Mouse (Mus musculus) skeletal muscle tissue, adult 2 months (tissue): ENCODE measurements around the gene Usp30.

Source experiments
- DNase-seq: peaks from one replicate; pipeline ENCODE4 v3.0.0-alpha.2; 2012; ENCODE audit warnings: low read depth, low spot score

Gene Usp30

GRCm38 (mm10) chr5:114127374-114128349, 62.4 kb downstream of the Usp30 start, which contains the start of gene Alkbh2:
Gene Alkbh2, minus strand, starts transcription at chr5:114128218.
- no peak for DNase-seq

DNA sequence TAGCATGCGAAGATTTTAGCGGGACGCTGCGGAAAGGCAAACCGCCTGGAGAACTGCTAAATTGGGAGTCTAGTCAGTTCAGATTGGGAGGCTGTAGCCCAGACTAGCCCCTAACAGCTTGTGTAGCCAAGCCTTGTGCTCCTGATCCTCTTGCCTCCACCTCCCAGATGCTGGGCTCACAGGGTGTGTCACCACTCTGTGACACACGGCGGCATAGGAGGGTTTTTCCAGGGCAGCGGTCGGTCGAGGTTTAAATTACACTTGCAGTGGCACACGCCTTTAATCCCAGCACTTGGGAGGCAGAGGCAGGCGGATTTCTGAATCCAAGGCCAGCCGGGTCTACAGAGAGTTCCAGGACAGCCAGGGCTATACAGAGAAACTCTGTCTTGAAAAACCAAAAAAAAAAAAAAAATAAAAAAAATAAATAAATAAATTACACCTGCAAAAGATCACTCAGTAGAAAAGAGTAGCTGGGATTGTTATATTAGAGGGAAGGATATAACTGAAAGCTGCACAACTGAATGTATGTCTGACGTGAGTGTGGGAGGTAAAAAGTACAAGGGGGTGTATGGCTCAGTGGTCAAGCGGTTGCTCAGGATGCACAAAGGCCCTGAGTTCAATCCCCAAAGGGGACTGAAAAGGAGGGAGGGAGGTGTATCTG, 64.4 kb downstream of the Usp30 start:
- DNase-seq, result no peak

DNA sequence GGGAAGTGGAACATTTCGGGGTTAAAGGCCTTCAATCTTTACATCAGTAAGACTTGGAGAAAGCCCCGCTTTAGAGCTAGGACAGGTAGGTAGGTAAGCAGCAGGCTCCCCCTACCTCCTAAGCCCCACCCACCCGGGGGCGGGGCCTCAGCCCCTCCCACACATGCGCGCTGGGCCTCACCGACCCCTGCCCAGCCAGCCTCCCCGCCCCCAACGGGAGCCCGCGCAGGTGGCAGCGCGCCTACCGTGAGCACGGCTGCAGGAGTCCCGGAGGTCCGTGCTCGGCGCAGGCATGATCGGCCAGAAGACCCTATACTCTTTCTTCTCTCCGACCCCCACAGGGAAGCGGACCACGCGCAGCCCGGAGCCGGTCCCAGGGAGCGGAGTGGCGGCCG, 64.9 kb downstream of the Usp30 start, which contains the start of gene Ung:
TSS of gene Ung (plus strand) at position 176 of the 395 bp plus-strand sequence.
- DNase-seq, result no peak

- peak; percentile 85 for DNase-seq
Observed at GRCm38 (mm10) chr5:114130698-114131520, 65.6 kb downstream of the Usp30 start.

- peak; percentile 75 for DNase-seq
Observed at GRCm38 (mm10) chr5:114131521-114131840, 66.2 kb downstream of the Usp30 start.

DNA sequence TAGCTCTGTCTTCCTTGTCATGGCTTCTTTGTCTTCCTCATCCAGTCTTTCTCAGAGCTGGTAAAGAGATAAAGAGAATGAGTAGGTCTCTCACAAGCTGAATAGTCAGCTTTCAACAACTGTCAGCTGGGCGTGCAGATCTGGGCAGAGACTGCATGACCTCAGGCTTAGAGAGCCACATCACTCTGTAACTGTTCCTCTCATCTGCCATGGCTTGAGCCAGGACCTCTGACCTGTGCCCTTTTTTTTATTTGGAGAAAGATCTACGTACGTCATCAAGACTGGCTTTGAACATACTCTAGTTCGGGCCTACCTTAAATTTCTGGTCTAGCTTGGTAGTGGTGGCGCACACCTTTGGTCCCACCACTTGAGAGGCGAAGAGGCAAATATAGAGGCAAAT, 67.6 kb downstream of the Usp30 start:
- no peak for DNase-seq

- no peak for DNase-seq
Observed at GRCm38 (mm10) chr5:114134091-114134534, 68.9 kb downstream of the Usp30 start.

DNA sequence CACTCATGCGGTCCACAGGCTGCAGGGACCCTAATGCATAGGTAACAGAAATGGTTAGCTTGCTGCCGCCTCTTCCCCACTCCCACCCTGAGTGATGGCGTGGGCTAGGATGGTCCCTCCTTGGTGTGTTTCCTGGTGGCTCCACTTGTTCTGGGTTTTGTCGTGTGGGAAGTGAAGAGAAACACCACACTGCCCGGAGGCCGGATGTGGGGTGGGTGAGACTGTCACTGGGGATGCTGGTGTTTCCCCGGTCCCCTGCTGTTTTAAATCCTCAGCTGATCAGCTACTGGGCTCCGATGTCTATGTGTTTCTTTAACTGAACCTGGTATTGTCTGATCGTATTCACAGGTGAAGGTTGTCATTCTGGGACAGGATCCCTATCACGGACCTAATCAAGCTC, 70.3 kb downstream of the Usp30 start:
- no peak for DNase-seq

GRCm38 (mm10) chr5:114137481-114138276, 72.4 kb downstream of the Usp30 start:
- DNase-seq, result no peak

DNA sequence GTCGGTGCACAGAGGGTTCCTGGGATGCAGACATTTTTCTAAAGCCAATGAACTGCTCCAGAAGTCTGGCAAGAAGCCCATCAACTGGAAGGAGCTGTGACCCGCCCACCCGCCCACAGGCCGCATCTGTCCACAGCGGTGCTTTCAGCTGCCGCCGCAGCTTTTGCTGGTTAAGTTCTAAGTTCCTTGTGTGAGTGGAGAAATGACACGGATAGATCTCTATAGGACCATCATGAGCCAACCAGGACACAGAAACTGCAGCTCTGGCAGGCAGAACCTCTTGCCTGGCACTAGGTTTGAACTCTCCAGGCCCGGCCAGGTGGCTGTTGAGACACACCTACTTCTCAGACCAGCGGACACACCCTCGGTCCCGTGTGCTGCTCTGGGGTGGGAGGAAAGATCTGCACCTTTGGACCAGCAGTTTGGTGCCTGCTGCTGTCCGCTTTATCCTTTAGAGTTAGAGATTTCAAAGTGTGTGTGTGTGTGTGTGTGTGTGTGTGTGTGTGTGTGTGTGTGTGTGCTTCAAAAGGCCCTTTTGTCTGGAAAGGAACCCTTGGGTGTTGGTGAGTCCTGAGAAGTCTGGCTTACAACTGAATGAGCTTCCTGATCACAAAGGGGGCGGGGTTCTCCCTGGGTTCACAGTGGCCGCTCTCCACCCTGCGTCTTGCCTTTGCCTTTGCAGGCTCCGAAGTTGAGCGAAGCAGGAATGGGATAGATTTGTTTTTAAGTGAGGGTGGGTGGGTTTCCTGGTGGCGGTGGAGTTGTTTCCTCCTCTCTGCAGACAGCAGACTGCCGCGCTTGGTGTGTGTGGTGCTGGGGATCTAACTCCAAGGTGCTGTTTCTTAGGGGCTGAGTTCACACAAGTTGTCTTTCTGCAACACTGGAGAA, 73.3 kb downstream of the Usp30 start:
- DNase-seq, result no peak

DNA sequence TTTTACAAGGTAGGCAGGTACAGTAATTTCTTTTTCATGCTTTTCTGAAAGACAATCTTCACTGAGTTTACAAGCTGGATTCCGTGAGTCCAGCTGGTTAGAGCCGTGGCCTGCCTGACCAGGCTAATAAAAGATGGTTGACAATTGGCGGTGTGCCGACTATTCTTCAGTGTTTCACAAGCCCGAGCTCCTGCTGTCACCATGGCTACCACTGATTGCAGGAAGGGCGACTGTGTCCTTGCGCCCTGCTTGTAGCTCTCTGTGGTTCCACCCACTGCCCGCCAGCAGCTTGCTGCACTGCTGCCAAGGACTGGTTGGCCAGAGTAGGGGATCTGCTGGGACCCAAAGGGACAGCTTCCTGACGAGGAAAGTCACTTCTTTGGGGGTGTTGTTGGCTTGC, 73.9 kb downstream of the Usp30 start:
- peak; percentile 78 for DNase-seq

DNA sequence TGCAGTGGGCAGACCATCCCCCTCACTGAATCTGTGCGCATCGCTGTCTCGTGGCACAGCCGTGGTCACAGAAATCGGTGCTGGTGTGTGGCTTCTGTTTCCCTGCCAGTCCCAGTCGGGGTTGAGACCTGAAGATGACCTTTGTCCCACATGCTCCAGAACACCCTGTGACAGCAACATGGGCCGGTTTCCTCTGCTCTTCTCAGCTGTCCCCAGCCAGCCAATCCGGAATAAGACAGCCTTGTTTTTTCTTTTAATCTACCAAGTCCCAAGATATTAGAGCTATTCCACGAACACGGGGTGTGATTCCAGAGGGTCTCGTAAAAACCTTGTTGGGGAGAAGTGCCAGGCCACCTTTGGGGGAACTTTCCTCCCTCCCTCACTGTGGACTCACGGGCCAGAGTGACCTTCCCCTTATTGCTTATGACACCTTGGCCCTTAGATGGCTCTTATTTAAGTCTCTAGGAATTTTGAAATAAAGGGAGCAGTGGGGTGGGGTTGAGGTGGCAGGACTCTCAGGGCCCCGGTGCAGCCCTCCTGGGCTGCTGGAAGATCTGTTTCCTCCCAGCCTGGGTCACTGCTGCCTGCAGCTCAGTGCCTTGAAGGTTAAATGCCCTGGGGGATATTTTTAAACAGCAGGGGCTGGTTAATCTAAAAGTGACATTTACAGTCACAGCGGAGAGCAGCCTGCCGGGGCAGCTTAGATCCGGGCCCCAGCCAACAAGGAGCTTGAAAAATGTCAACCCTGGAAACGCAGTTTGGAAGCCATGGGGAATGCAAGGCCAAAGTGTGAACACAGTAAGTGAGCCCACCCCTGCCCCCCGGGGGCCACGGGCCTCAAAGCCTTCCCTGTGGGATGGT, 81.0 kb downstream of the Usp30 start, which contains the start of gene Acacb:
TSS of gene Acacb (plus strand) at position 508 of the 861 bp plus-strand sequence.
- peak; percentile 91 for DNase-seq

DNA sequence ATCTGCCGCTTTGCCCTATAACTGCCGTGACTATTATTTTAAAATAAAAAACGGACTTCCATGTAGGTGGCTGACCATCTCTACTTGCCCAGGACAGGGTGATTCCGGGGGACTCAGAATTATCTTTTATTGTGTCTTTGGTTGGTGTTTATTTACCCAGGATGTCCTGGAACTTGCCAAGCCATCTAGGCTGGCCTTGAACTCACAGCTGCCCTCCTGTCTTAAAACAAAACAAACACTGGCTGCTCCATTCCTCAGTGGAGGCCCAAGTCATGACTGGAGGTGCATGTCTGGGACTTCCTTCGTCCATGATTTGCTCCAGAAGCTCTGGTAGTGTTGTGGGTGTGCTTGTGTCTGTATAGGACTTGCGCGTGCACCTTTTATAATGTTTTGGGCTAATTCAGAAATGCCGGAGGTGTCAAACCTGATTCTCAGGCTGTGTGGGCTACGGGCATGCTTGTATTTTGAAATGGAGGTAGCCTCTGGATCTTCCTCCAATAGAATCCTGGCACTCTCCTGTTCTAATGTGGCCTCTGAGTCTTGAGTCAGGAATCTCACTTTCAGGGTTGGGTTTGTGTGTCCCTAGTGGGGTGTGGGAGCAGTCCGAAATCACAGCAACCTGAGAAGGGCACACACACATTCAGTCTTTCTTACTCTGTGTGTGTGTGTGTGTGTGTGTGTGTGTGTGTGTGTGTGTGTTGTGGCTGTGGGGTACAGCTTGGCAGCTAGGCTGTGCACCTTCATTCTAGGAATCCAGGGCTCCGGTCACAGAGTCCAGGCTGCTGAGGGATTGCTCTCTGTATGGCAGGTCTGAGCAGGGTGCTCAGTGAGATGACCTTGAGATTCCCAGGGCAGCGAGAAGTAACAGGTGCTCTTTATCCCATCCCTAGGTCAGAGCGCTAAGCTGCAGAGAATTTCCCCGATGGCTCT, 82.0 kb downstream of the Usp30 start:
- peak; percentile 83 for DNase-seq

GRCm38 (mm10) chr5:114152359-114153092, 87.3 kb downstream of the Usp30 start:
- DNase-seq, result no peak

GRCm38 (mm10) chr5:114153490-114153889, 88.2 kb downstream of the Usp30 start:
- DNase-seq, result no peak

- no peak for DNase-seq
Observed at GRCm38 (mm10) chr5:114154765-114155164, 89.5 kb downstream of the Usp30 start.
